In the genomic region with DNA sequence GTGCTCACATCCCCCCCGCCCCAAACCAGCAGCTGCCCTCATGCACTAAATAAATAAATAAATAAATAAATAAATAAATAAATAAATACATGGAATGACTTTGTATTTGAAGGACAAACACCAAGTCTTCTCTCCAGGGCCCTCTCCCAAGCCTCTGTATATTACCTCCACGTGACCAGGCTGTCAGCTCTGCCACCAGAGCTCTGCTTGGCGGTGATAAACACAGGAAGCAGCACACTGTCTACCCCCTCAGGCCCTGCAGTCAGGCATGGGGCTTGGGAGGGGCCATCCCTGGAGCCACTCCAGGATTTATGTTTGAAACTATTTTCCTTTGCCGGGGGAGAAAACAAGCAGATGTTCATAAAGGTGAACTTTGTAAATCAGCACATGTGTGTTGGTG, we compare ENCODE assay signal across 14 mouse cellular contexts.
"Had no signal": no experiment of that assay in that cellular context is flagged by ENCODE, and none has a peak within 500 bp of the region (broad histone marks: within the 10 kb centered on the region; RNA-seq: fewer than 3 reads in every experiment).

No protein-coding gene starts in this region.

- H3K36me3 ChIP-seq: hindbrain, embryonic 15.5 days; limb, embryonic 15.5 days; liver, embryonic 12.5 days; midbrain, embryonic 12.5 days; stomach, embryonic 15.5 days had no signal

- H3K4me3 ChIP-seq: hindbrain, embryonic 15.5 days; limb, embryonic 15.5 days; liver, embryonic 12.5 days; midbrain, embryonic 12.5 days; stomach, embryonic 15.5 days had no signal

- ATAC-seq: liver, embryonic 12.5 days; midbrain, embryonic 16.5 days had no signal

- H3K27ac ChIP-seq: hindbrain, embryonic 15.5 days; limb, embryonic 15.5 days; liver, embryonic 12.5 days; midbrain, embryonic 12.5 days; stomach, embryonic 15.5 days had no signal

- H3K4me2 ChIP-seq: hindbrain, embryonic 15.5 days; limb, embryonic 15.5 days; liver, embryonic 12.5 days; midbrain, embryonic 12.5 days; stomach, embryonic 15.5 days had no signal

- H3K9me3 ChIP-seq: hindbrain, embryonic 15.5 days; limb, embryonic 15.5 days; liver, embryonic 12.5 days; midbrain, embryonic 12.5 days; stomach, embryonic 15.5 days had no signal

- H3K27me3 ChIP-seq: hindbrain, embryonic 15.5 days; limb, embryonic 15.5 days; midbrain, embryonic 12.5 days; stomach, embryonic 15.5 days had no signal

- DNase-seq: kidney, adult 8-10 months; layer of hippocampus, adult 9-11 months; layer of hippocampus, postnatal 36 days; lung, postnatal 14 days; retina, postnatal 1 day; right cerebral cortex, postnatal 4 days; thymus, adult 2 months; thymus, postnatal 25 days had no signal

- H3K4me1 ChIP-seq: liver, embryonic 12.5 days; midbrain, embryonic 12.5 days; stomach, embryonic 15.5 days had no signal

- H3K9ac ChIP-seq: hindbrain, embryonic 15.5 days; limb, embryonic 15.5 days; liver, embryonic 12.5 days; midbrain, embryonic 12.5 days; stomach, embryonic 15.5 days had no signal
